ENCODE assay signal across 14 mouse cellular contexts in genomic region chr5:35524381-35524780, GRCm38 (mm10). TPM values are rescaled to one million over a fixed set of nuclear protein-coding genes. Genes with fewer than 3 reads are reported as not detected.
DNase-seq lines count a peak whose midpoint lies in the region; ATAC-seq lines count a peak whose summit lies in the region.
"Had no signal": no experiment of that assay in that cellular context is flagged by ENCODE, and none has a peak within 500 bp of the region (broad histone marks: within the 10 kb centered on the region; RNA-seq: fewer than 3 reads in every experiment).

No protein-coding gene starts in this region.

- H3K4me3 ChIP-seq in heart, embryonic 13.5 days, result no peak overlapping the region
- H3K4me3 ChIP-seq in neural tube, embryonic 12.5 days, result no peak overlapping the region
- no peak overlapping the region for H3K4me3 ChIP-seq in embryonic facial prominence, embryonic 14.5 days (ENCODE audit: low read depth, low read length)
- H3K4me3 ChIP-seq in limb, embryonic 15.5 days, result peak overlapping the region; percentile 38
- H3K4me3 ChIP-seq in kidney, embryonic 16.5 days (ENCODE audit: low read length), result no peak overlapping the region

- no peak overlapping the region for H3K27ac ChIP-seq in heart, embryonic 13.5 days (replicated peaks)
- H3K27ac ChIP-seq in neural tube, embryonic 12.5 days, result no peak overlapping the region
- H3K27ac ChIP-seq in embryonic facial prominence, embryonic 14.5 days (replicated peaks; ENCODE audit: low read depth, low read length), result no peak overlapping the region
- H3K27ac ChIP-seq in limb, embryonic 15.5 days, result no peak overlapping the region
- no peak overlapping the region for H3K27ac ChIP-seq in kidney, embryonic 16.5 days (ENCODE audit: low read length)
- H3K27ac ChIP-seq: kidney, postnatal 0 days had no signal

- no peak for DNase-seq in heart, postnatal 36 days
- DNase-seq in neural tube, embryonic 10.5 days (ENCODE audit: extremely low spot score, low spot score), result no peak
- no peak for DNase-seq in embryonic facial prominence, embryonic 14.5 days (ENCODE audit: low spot score)

- 55% methylated on average over 2 of the region's 2 CpGs for WGBS in heart, embryonic 13.5 days
- WGBS in neural tube, embryonic 12.5 days, result 78% methylated on average over 2 of the region's 2 CpGs
- 52% methylated on average over 2 of the region's 2 CpGs for WGBS in embryonic facial prominence, embryonic 14.5 days
- 60% methylated on average over 2 of the region's 2 CpGs for WGBS in limb, embryonic 15.5 days
- 83% methylated on average over 2 of the region's 2 CpGs for WGBS in kidney, embryonic 16.5 days

- no peaks in the 10 kb centered on the region for H3K9me3 ChIP-seq in heart, embryonic 13.5 days
- no peaks in the 10 kb centered on the region for H3K9me3 ChIP-seq in neural tube, embryonic 12.5 days
- H3K9me3 ChIP-seq in embryonic facial prominence, embryonic 14.5 days (ENCODE audit: control insufficient read depth, low read length), result no peaks in the 10 kb centered on the region
- H3K9me3 ChIP-seq in limb, embryonic 15.5 days, result no peaks in the 10 kb centered on the region
- no peaks in the 10 kb centered on the region for H3K9me3 ChIP-seq in kidney, embryonic 16.5 days (ENCODE audit: low read length)

- ATAC-seq in heart, embryonic 13.5 days (ENCODE audit: extremely low read depth, insufficient number of reproducible peaks, low FRiP score, low TSS enrichment), result no peak
- no peak for ATAC-seq in neural tube, embryonic 12.5 days (ENCODE audit: low FRiP score, low read depth)
- no peak for ATAC-seq in embryonic facial prominence, embryonic 14.5 days (ENCODE audit: low read depth)
- no peak for ATAC-seq in limb, embryonic 15.5 days (ENCODE audit: insufficient number of reproducible peaks, low FRiP score, low TSS enrichment, low read depth)
- no peak for ATAC-seq in kidney, embryonic 16.5 days (ENCODE audit: low FRiP score, low TSS enrichment)
- no peak for ATAC-seq in frontal cortex, adult (ENCODE audit: low TSS enrichment)
- ATAC-seq: activated CD4-positive, CD25-positive, alpha-beta regulatory T cell, adult 4 months; liver, postnatal 0 days had no signal

- peaks cover 89% of the 10 kb centered on the region for H3K27me3 ChIP-seq in heart, embryonic 13.5 days (replicated peaks)
- H3K27me3 ChIP-seq in neural tube, embryonic 12.5 days (replicated peaks), result peaks cover 27% of the 10 kb centered on the region
- no peaks in the 10 kb centered on the region; the same call in 1 of the 2 replicates for H3K27me3 ChIP-seq in embryonic facial prominence, embryonic 14.5 days (replicated peaks; ENCODE audit: control insufficient read depth, insufficient read depth, low read length)
- peaks cover 47% of the 10 kb centered on the region for H3K27me3 ChIP-seq in limb, embryonic 15.5 days
- peaks cover 20% of the 10 kb centered on the region for H3K27me3 ChIP-seq in kidney, embryonic 16.5 days (ENCODE audit: insufficient read depth, low read length)

- peaks cover 19% of the 10 kb centered on the region for H3K4me1 ChIP-seq in heart, embryonic 13.5 days
- peaks cover 18% of the 10 kb centered on the region for H3K4me1 ChIP-seq in neural tube, embryonic 12.5 days
- peaks cover 13% of the 10 kb centered on the region for H3K4me1 ChIP-seq in embryonic facial prominence, embryonic 14.5 days (ENCODE audit: control insufficient read depth, insufficient read depth, low read length)
- peaks cover 21% of the 10 kb centered on the region for H3K4me1 ChIP-seq in limb, embryonic 15.5 days
- H3K4me1 ChIP-seq in kidney, embryonic 16.5 days (ENCODE audit: insufficient read depth, low read length), result peaks cover 16% of the 10 kb centered on the region

- intact Hi-C loops in heart, postnatal 36 days (cut with DNase I), result loop anchor here (5.0 kb wide), 1 partner anchor 188 kb away; no protein-coding TSS in a partner anchor

- no peaks in the 10 kb centered on the region for H3K36me3 ChIP-seq in heart, embryonic 13.5 days
- H3K36me3 ChIP-seq in neural tube, embryonic 12.5 days, result no peaks in the 10 kb centered on the region
- H3K36me3 ChIP-seq in embryonic facial prominence, embryonic 14.5 days (ENCODE audit: control insufficient read depth, insufficient read depth, low read length), result no peaks in the 10 kb centered on the region
- no peaks in the 10 kb centered on the region for H3K36me3 ChIP-seq in limb, embryonic 15.5 days
- no peaks in the 10 kb centered on the region for H3K36me3 ChIP-seq in kidney, embryonic 16.5 days (ENCODE audit: insufficient read depth, low read length)

- H3K9ac ChIP-seq in heart, embryonic 13.5 days, result no peak overlapping the region
- H3K9ac ChIP-seq in neural tube, embryonic 12.5 days, result no peak overlapping the region
- H3K9ac ChIP-seq in embryonic facial prominence, embryonic 14.5 days (ENCODE audit: low read depth, low read length), result peak overlapping the region; percentile 50; the same call in 1 of the 2 replicates
- H3K9ac ChIP-seq in limb, embryonic 15.5 days, result no peak overlapping the region
- H3K9ac ChIP-seq in kidney, embryonic 16.5 days (replicated peaks; ENCODE audit: low read length), result no peak overlapping the region
- H3K9ac ChIP-seq: liver, postnatal 0 days had no signal

- peak overlapping the region; percentile 68; the same call in 1 of the 2 replicates for H3K4me2 ChIP-seq in heart, embryonic 13.5 days
- 0 out of 2 replicates have a peak overlapping the region, but pooled peaks have one; percentile 66 for H3K4me2 ChIP-seq in neural tube, embryonic 12.5 days (replicated peaks)
- peak overlapping the region; percentile 60 for H3K4me2 ChIP-seq in embryonic facial prominence, embryonic 14.5 days (ENCODE audit: low read depth, low read length)
- H3K4me2 ChIP-seq in limb, embryonic 15.5 days, result 0 out of 2 replicates have a peak overlapping the region, but pooled peaks have one; percentile 12
- H3K4me2 ChIP-seq in kidney, embryonic 16.5 days (replicated peaks; ENCODE audit: low read depth, low read length), result no peak overlapping the region

RNA-seq across cellular contexts. Expression of gene Cpz, which starts 1.1 kb away (rescaled TPM):
- polyA plus RNA-seq in heart, embryonic 13.5 days (2015; fragmentation: Nextera tagmentation; extraction: Ambion mirVana), result 6.5 and 10.3 TPM in 2 replicates
- total RNA-seq in heart, postnatal 36 days (2021), result 1 to 10 TPM in 1 of 2 experiments, under 1 TPM in 1; 0.60 to 1.0 TPM
- 3.2 and 4.1 TPM in 2 replicates for polyA plus RNA-seq in neural tube, embryonic 12.5 days (2016; fragmentation: Nextera tagmentation; extraction: Ambion mirVana)
- polyA plus RNA-seq in embryonic facial prominence, embryonic 14.5 days (2014; fragmentation: Nextera tagmentation; extraction: Ambion mirVana), result 18.9 and 20.4 TPM in 2 replicates
- polyA plus RNA-seq in limb, embryonic 15.5 days (2015; fragmentation: Nextera tagmentation; extraction: Ambion mirVana), result 12.1 and 16.4 TPM in 2 replicates
- 6.9 and 7.7 TPM in 2 replicates for polyA plus RNA-seq in kidney, embryonic 16.5 days (2015; fragmentation: Nextera tagmentation; extraction: Ambion mirVana)
- total RNA-seq: common myeloid progenitor, adult 5-6 weeks; monocyte, adult 5-6 weeks had no signal
- polyA plus RNA-seq: activated CD4-positive, CD25-positive, alpha-beta regulatory T cell, adult 4 months; neural tube, embryonic 14.5 days had no signal

RNA-seq across cellular contexts. Expression of gene Trmt44, which starts 50.5 kb away (rescaled TPM):
- polyA plus RNA-seq in heart, embryonic 13.5 days (2015; fragmentation: Nextera tagmentation; extraction: Ambion mirVana), result 3.9 and 4.6 TPM in 2 replicates
- 1 to 10 TPM; 1.8 to 2.5 TPM for total RNA-seq in heart, postnatal 36 days (2021)
- 7.8 and 9.7 TPM in 2 replicates for polyA plus RNA-seq in neural tube, embryonic 12.5 days (2016; fragmentation: Nextera tagmentation; extraction: Ambion mirVana)
- 6.6 and 7.1 TPM in 2 replicates for polyA plus RNA-seq in embryonic facial prominence, embryonic 14.5 days (2014; fragmentation: Nextera tagmentation; extraction: Ambion mirVana)
- polyA plus RNA-seq in limb, embryonic 15.5 days (2015; fragmentation: Nextera tagmentation; extraction: Ambion mirVana), result 9.0 and 9.1 TPM in 2 replicates
- 9.4 and 9.5 TPM in 2 replicates for polyA plus RNA-seq in kidney, embryonic 16.5 days (2015; fragmentation: Nextera tagmentation; extraction: Ambion mirVana)

RNA-seq across cellular contexts. Expression of gene Acox3, which starts 58.5 kb away (rescaled TPM):
- 8.2 and 8.6 TPM in 2 replicates for polyA plus RNA-seq in heart, embryonic 13.5 days (2015; fragmentation: Nextera tagmentation; extraction: Ambion mirVana)
- total RNA-seq in heart, postnatal 36 days (2021), result 10 to 100 TPM; 28.0 to 28.6 TPM
- 18.4 and 20.0 TPM in 2 replicates for polyA plus RNA-seq in neural tube, embryonic 12.5 days (2016; fragmentation: Nextera tagmentation; extraction: Ambion mirVana)
- 11.8 and 13.4 TPM in 2 replicates for polyA plus RNA-seq in embryonic facial prominence, embryonic 14.5 days (2014; fragmentation: Nextera tagmentation; extraction: Ambion mirVana)
- polyA plus RNA-seq in limb, embryonic 15.5 days (2015; fragmentation: Nextera tagmentation; extraction: Ambion mirVana), result 11.6 and 12.4 TPM in 2 replicates
- polyA plus RNA-seq in kidney, embryonic 16.5 days (2015; fragmentation: Nextera tagmentation; extraction: Ambion mirVana), result 14.4 and 16.6 TPM in 2 replicates
